Mouse (Mus musculus): ENCODE results near the gene Tdrd7. TPM values are rescaled to one million over a fixed set of nuclear protein-coding genes. Genes with fewer than 3 reads are reported as not detected.

Tdrd7 gene
- total and polyA plus RNA-seq, 3 experiments = 6.2 to 12.6 (median 11.2) TPM

DNA sequence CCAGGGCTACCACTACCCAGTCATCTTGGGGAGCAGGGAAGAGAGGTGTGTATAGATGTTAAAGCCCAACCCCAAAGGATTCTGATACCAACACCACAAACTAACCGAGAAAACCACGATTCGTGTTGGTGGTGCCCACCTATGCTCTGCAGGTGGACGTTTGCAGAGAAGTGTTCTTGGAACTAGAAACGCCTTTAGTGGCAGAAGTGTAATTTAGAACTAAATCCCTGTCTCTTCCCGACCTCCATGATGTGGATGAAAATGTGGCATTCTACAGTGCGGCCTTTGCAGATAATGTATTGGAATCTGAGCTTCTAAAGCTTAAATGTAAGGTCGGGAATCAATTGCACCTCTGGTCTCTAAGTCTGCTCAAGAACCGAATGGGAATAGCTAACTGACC, 7.8 kb downstream of the Tdrd7 start:
- H3K4me1 ChIP-seq (ENCODE audit: control insufficient read depth, insufficient read depth, low read length) = peaks cover 13% of the 10 kb centered on the region
- DNase-seq = no peak
- H3K36me3 ChIP-seq (ENCODE audit: control insufficient read depth, insufficient read depth, low read length) = peaks cover 16% of the 10 kb centered on the region
- no peak for TF ChIP-seq EP300 (IDR thresholded peaks at IDR 0.05; ENCODE audit: insufficient read depth, low read depth, low read length)
- TF ChIP-seq CTCF (IDR thresholded peaks at IDR 0.05) = no peak
- no peak for TF ChIP-seq POLR2A (IDR thresholded peaks at IDR 0.05; ENCODE audit: insufficient read depth, low read depth, low read length)
- WGBS = 31% methylated on average over 9 of the region's 9 CpGs
- intact Hi-C loops (cut with DNase I) = loop anchor here (2.0 to 5.0 kb wide), 3 partner anchors 16 to 154 kb away; no protein-coding TSS in a partner anchor
- H3K27ac ChIP-seq = peak overlapping the region; percentile 89
- peak overlapping the region; percentile 93 for H3K9ac ChIP-seq (ENCODE audit: low read depth, low read length)
- no peaks in the 10 kb centered on the region for H3K27me3 ChIP-seq (ENCODE audit: control insufficient read depth, insufficient read depth, low read length)
- H3K4me3 ChIP-seq = peak overlapping the region; percentile 82
- H3K79me2 ChIP-seq (replicated peaks; ENCODE audit: control insufficient read depth, insufficient read depth, low read length) = peaks cover 12% of the 10 kb centered on the region

DNA sequence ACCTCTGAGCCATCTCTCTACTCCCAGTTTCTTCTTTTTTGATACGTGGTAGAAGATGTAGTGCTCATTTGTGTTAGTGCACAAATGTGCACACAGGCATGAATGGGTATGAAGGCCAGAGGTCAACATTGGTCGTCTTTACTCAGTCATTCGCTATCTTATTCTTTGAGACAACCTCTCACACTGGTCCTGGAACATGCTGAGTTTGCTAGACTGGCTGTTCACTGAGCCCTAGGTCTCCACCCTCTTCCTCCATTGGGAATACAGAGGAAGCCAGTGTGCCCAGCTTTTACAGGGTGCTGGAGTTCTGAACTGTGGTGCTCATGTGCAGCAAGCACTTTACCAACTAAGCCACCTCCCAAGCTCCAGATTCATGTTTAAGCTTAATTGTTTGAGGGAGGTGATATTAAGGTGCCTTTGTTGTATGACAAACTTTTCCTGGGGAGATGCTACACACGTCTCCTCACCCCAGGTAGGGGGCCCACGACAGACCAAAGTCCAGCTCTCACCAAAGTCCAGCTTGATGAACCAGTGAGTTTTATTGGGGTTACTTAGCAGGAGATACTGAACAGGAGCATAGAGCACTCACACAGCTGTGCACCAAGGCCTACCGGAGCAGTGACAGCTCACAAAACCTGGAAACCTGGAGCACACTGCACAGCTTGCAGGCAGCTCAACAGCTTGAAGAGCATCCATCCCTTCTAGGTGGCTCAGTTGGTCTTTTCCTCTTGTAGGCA, 12.0 kb downstream of the Tdrd7 start:
- TF ChIP-seq EP300 (IDR thresholded peaks at IDR 0.05; ENCODE audit: insufficient read depth, low read depth, low read length) = no peak
- TF ChIP-seq CTCF (IDR thresholded peaks at IDR 0.05) = no peak
- no peak for TF ChIP-seq POLR2A (IDR thresholded peaks at IDR 0.05; ENCODE audit: insufficient read depth, low read depth, low read length)
- Histone ChIP-seq H3K4me3 (no peak overlapping the region), H3K79me2 (replicated peaks; ENCODE audit: control insufficient read depth, insufficient read depth, low read length) (peaks cover 23% of the 10 kb centered on the region), H3K4me1 (ENCODE audit: control insufficient read depth, insufficient read depth, low read length) (peaks cover 14% of the 10 kb centered on the region), H3K36me3 (ENCODE audit: control insufficient read depth, insufficient read depth, low read length) (peaks cover 10% of the 10 kb centered on the region), H3K9ac (ENCODE audit: low read depth, low read length) (no peak overlapping the region), H3K27ac (no peak overlapping the region), H3K27me3 (ENCODE audit: control insufficient read depth, insufficient read depth, low read length) (no peaks in the 10 kb centered on the region)
- DNase-seq = no peak
- WGBS = 76% methylated on average over 6 of the region's 6 CpGs
- intact Hi-C loops (cut with DNase I) = no loop called here

DNA sequence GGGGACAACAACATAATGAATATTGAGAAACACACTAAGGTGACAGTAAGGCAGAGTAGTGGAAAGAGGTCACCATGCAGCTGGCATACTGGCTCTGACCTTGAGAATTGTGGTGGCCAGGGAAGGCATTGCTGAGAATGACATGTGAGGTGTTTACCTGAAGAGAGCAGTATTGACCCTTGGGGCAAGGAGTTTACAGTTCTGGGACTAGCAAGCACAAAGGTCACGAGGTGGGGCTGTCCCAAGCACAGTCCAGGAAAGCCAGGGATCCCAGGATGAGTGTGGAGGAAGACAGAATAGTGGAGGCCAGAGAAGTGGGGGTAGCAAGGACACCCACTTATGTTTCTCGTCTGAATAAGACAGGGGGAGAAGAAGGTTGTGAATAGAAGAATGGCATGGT, 14.8 kb downstream of the Tdrd7 start:
- H3K9ac ChIP-seq (ENCODE audit: low read depth, low read length) = no peak overlapping the region
- no peaks in the 10 kb centered on the region for H3K27me3 ChIP-seq (ENCODE audit: control insufficient read depth, insufficient read depth, low read length)
- peaks cover 6% of the 10 kb centered on the region for H3K36me3 ChIP-seq (ENCODE audit: control insufficient read depth, insufficient read depth, low read length)
- intact Hi-C loops (cut with DNase I) = no loop called here
- H3K27ac ChIP-seq = no peak overlapping the region
- no peak for DNase-seq
- no peak for TF ChIP-seq EP300 (IDR thresholded peaks at IDR 0.05; ENCODE audit: insufficient read depth, low read depth, low read length)
- no peak for TF ChIP-seq POLR2A (IDR thresholded peaks at IDR 0.05; ENCODE audit: insufficient read depth, low read depth, low read length)
- TF ChIP-seq CTCF (IDR thresholded peaks at IDR 0.05) = no peak
- 72% methylated on average over 2 of the region's 2 CpGs for WGBS
- H3K4me1 ChIP-seq (ENCODE audit: control insufficient read depth, insufficient read depth, low read length) = peaks cover 7% of the 10 kb centered on the region
- no peak overlapping the region for H3K4me3 ChIP-seq
- H3K79me2 ChIP-seq (replicated peaks; ENCODE audit: control insufficient read depth, insufficient read depth, low read length) = peaks cover 18% of the 10 kb centered on the region

DNA sequence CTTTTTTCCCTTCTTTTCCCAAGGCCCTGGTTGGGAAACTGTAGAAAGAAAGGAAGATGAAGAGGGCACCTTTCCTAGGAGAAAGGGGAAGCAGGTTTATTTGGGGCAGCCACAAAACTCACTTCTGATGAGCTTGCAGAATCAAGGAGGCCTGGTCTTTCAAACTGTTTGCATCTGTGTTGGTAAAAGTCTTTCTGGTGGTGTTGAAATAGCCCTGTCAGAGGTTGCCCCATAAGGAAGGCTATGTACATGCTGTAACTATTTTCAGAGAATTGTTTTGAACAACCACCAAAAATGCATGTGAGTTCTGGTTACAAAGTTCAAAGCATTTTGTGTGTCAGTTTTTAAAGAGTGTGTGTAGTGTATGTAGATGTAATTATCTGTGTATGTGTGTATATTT, 15.9 kb downstream of the Tdrd7 start:
- DNase-seq = no peak
- Histone ChIP-seq H3K4me1 (ENCODE audit: control insufficient read depth, insufficient read depth, low read length) (peaks cover 5% of the 10 kb centered on the region), H3K36me3 (ENCODE audit: control insufficient read depth, insufficient read depth, low read length) (peaks cover 6% of the 10 kb centered on the region)

DNA sequence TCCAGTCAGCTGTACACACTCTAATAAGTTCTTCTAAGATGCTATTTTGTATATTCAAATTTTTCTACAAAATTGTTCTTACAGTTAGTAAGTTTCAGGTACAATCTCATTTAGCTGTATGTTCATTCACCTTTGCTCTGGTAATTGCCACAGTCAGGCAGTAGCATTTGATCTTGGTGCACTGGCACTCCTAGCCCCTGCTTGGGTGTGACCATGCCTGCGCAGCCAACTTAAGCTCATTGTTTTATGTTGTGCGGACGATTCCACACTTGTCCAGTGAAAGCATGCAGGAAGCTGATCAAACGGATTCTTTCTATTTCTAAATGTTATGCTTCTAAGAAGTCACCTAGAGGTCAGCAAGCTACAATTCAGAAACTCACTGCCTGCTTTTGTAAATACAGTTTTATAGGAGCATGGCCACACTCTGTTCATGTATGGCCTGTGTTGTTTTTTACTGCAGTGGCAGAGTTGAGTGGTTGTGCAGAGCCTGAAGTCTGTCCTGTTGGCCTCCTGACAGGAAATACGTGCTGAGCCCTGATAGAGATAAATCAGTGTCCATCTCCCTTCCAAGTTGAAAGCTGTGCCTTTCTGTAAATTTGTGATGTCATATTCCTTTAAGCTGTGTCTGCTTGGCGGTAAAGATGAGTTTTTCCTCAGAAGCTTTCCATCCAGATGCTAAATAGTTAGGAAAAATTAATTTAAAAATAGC, 25.4 kb downstream of the Tdrd7 start:
- Histone ChIP-seq H3K27me3 (ENCODE audit: control insufficient read depth, insufficient read depth, low read length) (no peaks in the 10 kb centered on the region), H3K27ac (peak overlapping the region; percentile 49), H3K4me1 (ENCODE audit: control insufficient read depth, insufficient read depth, low read length) (peaks cover 3% of the 10 kb centered on the region), H3K79me2 (replicated peaks; ENCODE audit: control insufficient read depth, insufficient read depth, low read length) (no peaks in the 10 kb centered on the region), H3K36me3 (ENCODE audit: control insufficient read depth, insufficient read depth, low read length) (peaks cover 6% of the 10 kb centered on the region), H3K4me3 (no peak overlapping the region), H3K9ac (ENCODE audit: low read depth, low read length) (no peak overlapping the region)
- TF ChIP-seq CTCF (IDR thresholded peaks at IDR 0.05) = no peak
- TF ChIP-seq EP300 (IDR thresholded peaks at IDR 0.05; ENCODE audit: insufficient read depth, low read depth, low read length) = no peak
- TF ChIP-seq POLR2A (IDR thresholded peaks at IDR 0.05; ENCODE audit: insufficient read depth, low read depth, low read length) = no peak
- DNase-seq = no peak
- 41% methylated on average over 6 of the region's 6 CpGs for WGBS
- intact Hi-C loops (cut with DNase I) = no loop called here

More for the DNA sequence above, 15.9 kb downstream of the Tdrd7 start:
- intact Hi-C loops (cut with DNase I) = no loop called here
- Histone ChIP-seq H3K9ac (ENCODE audit: low read depth, low read length) (no peak overlapping the region), H3K27me3 (ENCODE audit: control insufficient read depth, insufficient read depth, low read length) (no peaks in the 10 kb centered on the region), H3K4me3 (no peak overlapping the region), H3K27ac (no peak overlapping the region), H3K79me2 (replicated peaks; ENCODE audit: control insufficient read depth, insufficient read depth, low read length) (peaks cover 16% of the 10 kb centered on the region)
- TF ChIP-seq POLR2A (IDR thresholded peaks at IDR 0.05; ENCODE audit: insufficient read depth, low read depth, low read length) (no peak), EP300 (IDR thresholded peaks at IDR 0.05; ENCODE audit: insufficient read depth, low read depth, low read length) (no peak), CTCF (IDR thresholded peaks at IDR 0.05) (no peak)

DNA sequence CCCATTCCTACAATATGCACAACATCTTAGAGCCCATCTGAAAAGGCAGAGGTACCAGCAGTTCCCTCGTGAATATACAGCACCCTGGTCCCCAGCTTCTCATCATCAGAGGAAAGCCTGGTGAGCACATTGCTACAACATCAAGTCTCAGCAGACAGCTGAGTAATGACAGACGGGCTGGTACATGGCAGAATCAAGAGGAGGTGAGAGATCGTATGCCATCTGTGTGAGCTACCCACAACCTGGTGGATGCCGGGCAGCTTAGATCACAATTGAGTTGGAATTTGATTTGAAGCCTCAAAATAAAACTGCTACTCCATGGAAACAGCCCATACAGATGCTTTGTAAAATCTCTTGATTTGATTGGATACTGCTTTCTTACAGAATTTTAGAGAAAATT, 33.4 kb downstream of the Tdrd7 start:
- 87% methylated on average over 4 of the region's 4 CpGs for WGBS
- Histone ChIP-seq H3K27me3 (ENCODE audit: control insufficient read depth, insufficient read depth, low read length) (no peaks in the 10 kb centered on the region), H3K4me1 (ENCODE audit: control insufficient read depth, insufficient read depth, low read length) (no peaks in the 10 kb centered on the region), H3K27ac (no peak overlapping the region), H3K9ac (ENCODE audit: low read depth, low read length) (no peak overlapping the region), H3K36me3 (ENCODE audit: control insufficient read depth, insufficient read depth, low read length) (no peaks in the 10 kb centered on the region), H3K79me2 (replicated peaks; ENCODE audit: control insufficient read depth, insufficient read depth, low read length) (no peaks in the 10 kb centered on the region), H3K4me3 (no peak overlapping the region)
- no peak for TF ChIP-seq CTCF (IDR thresholded peaks at IDR 0.05)
- no peak for TF ChIP-seq POLR2A (IDR thresholded peaks at IDR 0.05; ENCODE audit: insufficient read depth, low read depth, low read length)
- no peak for TF ChIP-seq EP300 (IDR thresholded peaks at IDR 0.05; ENCODE audit: insufficient read depth, low read depth, low read length)
- no peak for DNase-seq
- intact Hi-C loops (cut with DNase I) = no loop called here

Measured in heart, adult 2 months (tissue).